Mouse (Mus musculus): Measurements from ENCODE around the gene Tspan15.

- TF ChIP-seq CTCF (IDR thresholded peaks at IDR 0.05) (no peak), EP300 (IDR thresholded peaks at IDR 0.05) (no peak)
Measured at GRCm38 (mm10) chr10:62195376-62195775, 35.7 kb downstream of the Tspan15 start.
